Mouse (Mus musculus) heart, adult 11 months (tissue): ENCODE results near the gene Tmem106a.
"Not testable (repeated sequence)": the region's sequence is repeated elsewhere in the genome, so short reads cannot be mapped to it uniquely, and the experiment has no call there.

Experiments
- DNase-seq: peaks from one replicate; pipeline ENCODE4 v3.0.0; 2022

The Tmem106a gene

DNA sequence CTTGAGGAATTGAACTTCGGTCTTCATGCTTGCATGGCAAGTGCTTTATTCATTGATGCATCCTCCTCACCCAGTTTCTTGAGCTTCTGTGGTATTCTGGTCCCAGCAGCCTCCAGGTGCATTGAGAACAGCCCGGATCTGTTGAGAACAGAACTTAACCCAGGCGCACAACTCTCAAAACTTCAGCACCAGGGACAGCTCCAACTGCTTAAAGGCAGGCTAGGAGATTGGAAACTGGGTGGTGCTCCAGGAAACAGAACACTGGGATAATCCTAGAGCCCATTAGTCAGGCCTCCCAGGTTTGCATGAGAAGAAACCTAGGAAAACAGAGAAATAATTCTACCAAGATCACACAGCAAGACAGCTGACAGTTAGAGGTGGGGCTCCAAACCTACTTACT is 20.4 kb downstream of the Tmem106a start:
- no peak for DNase-seq

DNA sequence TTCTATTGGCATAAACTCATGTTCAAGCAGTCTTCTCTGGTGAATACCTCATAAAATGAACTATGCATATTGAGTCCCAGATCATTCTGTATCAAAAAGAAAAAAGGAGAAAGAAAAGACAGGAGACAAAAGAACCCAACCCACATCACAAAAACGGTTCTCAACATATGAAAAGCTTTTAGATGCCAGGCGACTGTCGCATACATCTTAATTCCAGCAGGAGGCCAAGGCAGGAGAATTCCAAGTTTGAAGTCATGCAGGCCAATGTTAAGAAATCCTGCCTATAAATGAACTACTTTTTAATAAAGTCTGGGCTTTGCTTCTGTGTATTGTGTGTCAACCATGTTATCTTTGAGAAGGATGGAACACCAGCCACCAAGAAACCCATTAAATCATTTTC is 22.1 kb downstream of the Tmem106a start:
- DNase-seq: no peak

DNA sequence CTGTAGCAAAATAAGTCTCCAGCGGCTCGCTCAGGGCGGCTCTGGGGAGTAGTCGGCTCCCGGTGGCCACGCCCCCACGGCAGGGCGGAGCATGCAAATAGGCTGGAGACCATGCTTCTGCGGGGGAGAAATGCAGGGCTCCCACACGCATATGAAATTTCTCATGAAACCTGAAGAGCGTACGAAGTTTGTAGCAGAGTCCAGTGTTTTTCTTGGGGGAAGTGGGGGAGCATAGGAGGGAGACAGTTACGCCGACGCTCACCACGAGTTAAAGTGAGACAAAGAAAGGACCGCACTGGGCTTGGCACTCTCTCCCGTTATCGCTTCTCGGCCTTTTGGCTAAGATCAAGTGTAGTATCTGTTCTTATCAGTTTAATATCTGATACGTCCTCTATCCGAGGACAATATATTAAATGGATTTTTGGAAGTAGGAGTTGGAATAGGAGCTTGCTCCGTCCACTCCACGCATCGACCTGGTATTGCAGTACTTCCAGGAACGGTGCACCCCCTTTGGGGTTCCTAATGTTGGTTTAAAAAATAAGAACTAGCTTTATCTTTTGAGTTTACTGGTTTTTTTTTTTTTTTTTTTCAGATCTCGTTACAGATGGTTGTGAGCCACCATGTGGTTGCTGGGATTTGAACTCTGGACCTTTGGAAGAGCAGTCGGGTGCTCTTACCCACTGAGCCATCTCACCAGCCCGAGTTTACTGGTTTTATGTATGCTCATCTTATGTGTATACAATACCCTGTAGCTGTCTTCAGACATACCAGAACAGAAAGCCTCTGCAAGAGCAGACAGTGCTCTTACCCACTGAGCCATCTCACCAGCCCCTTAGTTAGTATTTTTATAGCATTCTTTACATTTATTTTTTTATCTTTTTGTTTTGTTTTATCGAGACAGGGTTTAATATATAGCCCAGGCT is 22.8 kb downstream of the Tmem106a start:
- DNase-seq: peak; percentile 95

DNA sequence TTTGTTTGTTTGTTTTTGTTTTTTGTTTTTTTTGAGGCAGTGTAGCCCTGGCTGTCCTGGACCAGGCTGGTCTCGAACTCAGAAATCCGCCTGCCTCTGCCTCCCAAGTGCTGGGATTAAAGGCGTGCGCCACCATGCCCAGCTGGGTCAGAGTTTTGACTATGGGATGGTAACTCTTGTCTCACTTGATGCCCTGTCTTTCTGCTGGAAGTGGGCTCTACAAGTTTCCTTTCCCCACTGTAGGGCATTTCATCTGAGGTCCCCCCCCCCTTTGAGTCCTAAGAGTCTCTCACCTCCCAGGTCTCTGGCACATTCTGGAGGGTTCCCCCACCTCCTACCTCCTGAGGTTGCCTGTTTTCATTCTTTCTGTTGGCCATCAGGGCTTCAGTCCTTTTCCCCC is 25.1 kb downstream of the Tmem106a start:
- not testable (repeated sequence) for DNase-seq

DNA sequence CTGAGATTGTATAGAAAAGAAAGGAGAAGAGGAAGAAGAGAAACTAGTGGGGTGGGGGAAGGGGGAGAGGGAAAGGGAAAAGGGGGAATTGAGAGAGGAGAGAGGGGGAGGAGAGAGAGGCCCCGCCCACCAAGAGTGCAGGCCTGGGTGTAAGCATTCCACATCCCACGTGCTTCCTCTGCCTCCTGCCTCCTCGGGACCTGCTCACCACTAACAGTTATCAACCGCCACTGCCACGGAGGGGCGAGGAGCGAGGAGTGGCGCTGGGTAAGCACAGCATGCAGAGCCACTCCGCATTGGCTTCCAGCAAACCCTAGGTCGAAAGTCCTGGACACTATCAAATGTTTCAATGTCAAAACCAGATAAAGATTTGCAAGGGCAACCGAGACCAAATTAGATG is 28.4 kb downstream of the Tmem106a start:
- no peak for DNase-seq

DNA sequence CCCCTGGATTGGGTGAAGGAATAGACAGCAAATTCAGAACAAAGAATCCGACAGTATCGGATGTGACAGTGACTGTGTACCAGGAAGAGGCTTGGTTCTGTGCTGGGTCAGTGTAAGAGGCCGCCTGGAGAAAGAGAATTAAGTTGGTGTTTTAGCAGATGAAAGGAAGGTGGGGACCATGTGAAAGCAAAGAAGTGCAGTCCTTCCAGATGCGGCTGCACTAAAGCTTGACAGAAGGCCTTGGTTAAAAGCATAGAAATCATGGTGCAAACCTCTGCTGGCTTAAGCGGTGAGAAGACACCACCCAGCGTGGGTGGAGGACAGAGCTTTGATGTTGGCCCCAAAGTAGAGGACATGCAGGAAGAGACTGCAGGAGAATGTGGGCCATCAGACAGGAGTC is 31.6 kb downstream of the Tmem106a start:
- DNase-seq: no peak

DNA sequence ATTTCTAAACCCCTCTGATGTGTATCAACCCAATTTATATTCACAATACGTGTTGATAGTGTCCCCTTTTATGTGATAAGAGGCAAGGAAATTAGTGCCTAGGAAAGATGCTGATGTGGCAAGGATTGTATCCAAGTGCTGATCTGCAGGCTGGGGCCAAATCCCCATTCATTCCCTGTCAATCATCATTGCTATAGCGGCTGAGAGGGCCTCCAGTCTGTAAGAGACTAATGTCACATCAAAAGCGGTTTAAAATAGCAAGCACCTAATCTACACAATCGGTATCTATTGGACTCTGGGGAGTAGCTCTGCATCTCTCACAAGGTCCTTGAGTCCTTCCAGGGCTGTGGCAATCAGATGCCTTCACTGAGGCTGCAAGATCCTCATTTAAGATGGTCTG is 32.1 kb downstream of the Tmem106a start:
- no peak for DNase-seq

DNA sequence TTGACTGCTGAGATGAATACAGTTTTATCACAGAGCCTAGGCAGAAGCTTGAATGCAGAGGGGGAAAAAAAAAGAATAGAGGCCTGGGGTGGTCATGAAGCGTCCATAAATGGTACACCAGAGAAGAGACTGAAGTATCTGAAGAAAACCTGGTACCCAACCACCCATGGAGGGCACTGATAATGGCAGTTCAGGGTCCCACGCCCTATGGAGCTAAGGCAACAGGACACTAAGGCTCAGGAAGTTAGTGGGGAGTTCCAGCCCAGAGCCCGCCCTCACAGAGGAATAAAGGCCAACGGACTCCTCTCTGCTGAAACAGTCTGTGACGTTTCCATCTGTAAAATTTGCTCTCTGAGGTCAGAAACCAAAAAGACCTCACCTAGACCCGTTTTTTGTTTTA is 33.3 kb downstream of the Tmem106a start:
- DNase-seq: no peak

DNA sequence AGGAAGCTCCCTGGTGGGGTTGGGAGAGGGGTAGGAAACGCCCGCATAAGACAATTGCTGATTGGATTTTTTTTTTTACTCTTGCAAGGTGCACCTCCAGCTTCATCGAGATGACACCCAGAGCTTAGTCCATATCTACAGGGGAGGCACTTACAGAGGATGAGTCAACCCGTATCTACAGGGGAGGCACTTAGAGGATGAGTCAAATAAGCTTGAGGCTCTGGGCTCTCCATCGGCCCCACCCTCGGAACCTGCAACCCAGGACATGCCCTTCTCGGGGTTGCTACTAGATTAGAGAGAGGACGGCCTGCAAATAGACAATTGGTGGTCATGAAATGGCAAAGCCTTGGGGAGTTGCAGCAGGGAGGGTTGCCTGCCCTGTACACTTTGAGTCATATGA is 34.1 kb downstream of the Tmem106a start:
- no peak for DNase-seq

DNA sequence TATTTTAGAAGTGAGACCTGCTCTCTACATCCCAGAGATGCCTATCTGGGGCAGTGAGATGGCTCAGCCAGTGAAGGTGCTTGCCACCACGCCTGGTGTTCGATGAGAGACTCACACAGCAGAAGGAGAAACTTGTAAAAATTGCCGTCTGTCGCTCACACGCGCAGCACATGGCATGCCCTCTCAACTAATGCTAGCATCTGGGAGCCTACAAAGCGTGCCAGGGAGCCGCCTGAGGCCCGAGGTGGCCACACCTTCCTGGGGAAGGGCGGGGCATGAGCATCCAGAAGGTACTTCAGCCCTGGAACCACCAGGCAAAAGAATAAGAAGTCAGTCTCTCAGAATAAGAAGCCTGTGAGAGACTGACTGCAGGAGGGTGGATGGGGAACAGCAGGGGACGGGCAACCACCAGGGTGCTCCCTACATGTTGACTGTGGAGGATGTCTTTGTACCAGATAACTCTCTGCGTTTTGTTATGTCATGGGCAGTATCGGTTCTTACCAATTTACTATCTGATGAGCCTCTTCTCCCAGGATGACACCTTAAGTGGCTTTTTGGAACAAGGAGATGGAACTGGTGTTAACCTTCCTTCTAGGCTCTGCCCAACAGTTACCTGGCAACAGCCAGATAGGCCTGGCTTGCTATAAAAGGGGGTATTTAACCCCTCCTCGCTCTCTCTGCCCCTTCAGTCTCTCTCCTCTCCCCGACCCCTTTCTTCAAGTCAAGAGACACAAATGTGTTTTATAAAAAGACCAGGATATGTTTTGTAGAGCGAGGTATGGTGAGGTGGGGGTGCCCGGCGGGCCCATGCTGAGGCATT is 35.1 kb downstream of the Tmem106a start:
- no peak for DNase-seq

DNA sequence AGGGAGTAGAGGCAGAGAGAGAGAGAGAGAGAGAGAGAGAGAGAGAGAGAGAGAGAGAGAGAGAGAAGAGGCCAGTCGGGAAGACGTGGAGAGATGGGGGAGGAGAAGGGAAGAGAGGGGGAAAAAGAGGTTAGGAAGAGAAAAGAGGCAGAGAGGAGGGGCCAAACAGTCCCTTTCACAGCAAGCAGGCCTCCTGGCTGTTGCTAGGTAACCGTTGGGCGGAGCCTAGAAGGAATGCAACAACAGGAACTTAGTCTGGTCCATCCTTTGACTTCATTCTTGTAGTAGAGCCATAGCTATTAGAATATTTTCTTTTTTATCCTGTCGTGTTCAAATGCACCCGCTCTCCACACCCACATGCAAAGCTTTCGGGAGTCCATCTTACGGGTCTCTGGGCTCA is 35.8 kb downstream of the Tmem106a start:
- DNase-seq: no peak

DNA sequence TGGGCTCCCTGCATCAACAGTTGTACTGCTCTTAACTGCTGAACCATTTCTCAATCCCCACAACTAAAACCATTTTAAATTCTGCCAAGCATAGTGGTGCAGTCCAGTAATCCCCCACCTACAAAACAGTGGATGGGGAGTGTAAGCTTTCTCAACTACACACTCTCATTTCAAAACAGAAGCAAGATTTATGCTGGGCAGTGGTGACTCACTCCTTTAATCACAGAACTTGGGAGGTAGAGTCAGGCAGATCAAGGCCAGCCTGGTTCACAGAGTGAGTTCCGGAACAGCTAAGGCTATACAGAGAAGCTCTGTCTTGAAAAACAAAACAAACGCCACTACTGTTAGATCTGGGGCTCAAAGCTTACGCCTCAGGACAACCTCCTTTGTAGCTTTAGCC is 36.6 kb downstream of the Tmem106a start:
- DNase-seq: no peak

DNA sequence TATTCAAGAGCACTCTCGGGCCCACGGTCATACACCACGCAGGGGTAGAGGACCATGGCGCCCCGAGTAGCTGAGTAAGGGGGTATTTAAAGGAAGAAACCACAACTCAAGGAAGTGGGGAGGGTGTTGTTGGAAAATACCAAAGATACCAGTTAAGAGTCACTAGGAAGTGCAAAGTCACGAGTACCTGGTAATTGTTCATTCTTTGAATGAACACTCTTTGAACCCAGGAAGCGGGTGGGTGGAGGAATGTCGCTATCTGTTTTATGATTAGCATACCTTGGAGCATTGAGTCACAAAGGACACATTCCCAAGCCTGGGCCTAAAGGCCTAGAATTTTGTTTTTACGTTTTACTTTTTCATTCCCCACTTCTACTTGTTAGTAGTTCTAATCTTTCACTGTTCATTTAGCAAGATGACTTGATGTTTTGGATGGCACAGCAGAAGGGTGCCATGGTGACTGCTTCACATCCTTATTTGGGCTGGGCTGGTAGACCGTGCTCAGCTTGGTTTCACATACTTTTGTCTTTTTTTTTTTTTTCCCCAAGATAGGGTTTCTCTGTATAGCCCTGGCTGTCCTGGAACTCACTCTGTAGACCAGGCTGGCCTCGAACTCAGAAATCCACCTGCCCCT is 38.1 kb downstream of the Tmem106a start:
- not testable (repeated sequence) for DNase-seq

DNA sequence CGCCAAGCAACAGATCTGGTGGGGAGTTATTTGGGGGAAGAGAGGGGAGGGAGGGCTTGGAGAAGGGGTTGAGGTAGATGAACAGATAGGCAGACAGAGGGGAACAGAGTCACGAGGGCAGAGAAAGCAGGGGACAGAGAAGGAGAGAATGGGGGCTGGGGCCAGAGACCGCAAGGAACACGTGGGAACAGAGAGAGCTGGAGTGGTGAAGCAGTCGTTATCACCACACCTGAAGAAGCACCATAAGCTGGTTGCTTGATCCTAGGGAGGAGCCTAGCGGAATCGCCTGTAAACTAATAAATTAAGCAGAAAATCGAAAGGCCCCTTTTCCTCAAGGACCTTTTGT is 44.6 kb downstream of the Tmem106a start:
- peak; percentile 96 for DNase-seq

DNA sequence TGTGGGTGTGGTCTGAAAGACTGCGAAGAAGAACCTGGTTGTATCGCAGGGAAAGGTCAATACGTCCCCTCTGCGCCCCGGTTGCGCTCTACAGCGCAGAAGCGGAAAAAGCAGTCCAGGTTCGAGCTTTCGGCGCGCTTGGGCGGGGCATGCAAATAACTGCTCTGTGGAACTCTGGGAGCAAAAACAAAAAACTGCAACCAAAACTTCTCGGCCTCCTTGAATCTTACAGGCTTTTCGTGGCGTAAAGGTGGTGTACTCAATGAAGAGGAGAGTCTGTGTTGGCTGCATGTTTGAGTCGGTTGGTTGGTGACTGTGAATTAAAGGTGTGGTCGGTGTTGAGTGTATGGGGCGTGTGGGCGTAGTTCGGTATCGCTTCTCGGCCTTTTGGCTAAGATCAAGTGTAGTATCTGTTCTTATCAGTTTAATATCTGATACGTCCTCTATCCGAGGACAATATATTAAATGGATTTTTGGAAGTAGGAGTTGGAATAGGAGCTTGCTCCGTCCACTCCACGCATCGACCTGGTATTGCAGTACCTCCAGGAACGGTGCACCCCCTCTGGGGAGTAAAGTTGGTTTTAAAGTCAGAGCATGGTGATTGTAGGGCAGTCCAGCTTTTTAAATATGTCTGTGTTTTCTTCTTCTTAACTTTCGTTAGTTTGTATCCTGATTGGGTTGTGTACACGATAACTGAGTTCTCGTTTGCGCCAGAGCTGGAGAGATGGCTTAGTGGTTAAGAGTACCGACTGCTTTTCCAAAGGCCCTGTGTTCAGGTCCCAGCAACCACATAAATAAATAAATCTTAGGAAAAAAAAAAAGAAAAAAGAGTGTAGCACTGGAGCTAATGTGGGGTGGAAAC is 45.2 kb downstream of the Tmem106a start, which contains the start of gene Rdm1:
Gene Rdm1 (plus strand): TSS at position 201 of the 862 bp plus-strand sequence.
- DNase-seq: peak; percentile 98

DNA sequence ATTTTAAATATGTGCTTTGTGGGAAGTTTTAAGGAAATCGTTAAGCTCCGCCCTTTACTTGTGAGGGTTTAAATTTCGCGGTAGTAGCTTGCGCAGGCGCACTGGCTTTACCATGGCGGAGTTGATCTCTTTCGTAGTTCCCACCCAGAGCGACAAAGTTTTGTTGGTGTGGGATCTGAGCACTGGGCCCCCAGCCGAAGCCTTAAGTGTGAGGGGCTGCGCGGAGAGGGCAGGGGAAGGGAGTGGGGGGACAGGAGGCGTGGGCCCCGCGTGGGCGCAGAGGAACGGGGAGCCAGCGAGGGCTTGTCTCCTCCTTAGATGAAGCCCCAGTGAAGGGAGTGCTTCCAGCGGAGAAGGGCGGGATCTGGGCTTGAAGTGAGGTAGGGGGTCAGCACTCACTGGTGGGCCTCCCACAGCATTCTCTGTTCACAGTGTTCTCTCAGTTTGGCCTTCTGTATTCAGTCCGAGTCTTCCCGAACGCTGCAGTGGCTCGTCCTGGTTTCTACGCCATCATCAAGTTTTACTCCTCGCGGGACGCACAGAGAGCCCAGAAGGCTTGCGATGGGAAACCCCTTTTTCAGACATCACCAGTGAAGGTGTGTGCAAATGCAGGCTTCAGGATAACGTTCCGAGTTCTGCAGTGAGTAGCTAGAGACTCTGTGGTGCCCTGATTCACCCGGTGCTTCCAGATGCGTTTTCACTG is 46.0 kb downstream of the Tmem106a start:
- peak; percentile 98 for DNase-seq

DNA sequence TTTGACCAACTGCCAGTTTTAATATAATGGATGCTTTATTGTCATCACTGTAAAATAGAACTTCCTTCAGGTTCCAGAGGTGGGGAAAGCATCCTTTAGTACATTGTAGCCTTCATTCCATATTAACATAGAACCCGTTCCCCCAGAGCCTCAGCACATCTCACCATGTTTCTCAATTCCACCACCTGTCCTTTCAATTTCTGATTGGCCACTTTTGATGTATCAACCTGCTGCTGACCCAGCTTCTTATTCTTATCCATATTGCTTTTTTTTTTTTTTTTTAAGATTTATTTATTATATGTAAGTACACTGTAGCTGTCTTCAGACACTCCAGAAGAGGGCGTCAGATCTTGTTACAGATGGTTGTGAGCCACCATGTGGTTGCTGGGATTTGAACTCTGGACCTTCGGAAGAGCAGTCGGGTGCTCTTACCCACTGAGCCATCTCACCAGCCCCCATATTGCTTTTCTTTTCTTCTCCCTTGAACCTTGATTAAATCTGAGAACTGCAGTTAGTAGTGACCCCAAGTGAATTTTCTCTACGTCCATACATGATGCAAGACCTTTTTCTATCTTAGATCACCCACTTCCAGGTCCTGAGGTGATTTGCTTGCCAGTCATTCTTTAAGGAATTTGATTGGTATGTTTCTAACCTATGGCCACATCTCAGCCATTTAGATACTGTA is 46.8 kb downstream of the Tmem106a start:
- DNase-seq: not testable (repeated sequence)

DNA sequence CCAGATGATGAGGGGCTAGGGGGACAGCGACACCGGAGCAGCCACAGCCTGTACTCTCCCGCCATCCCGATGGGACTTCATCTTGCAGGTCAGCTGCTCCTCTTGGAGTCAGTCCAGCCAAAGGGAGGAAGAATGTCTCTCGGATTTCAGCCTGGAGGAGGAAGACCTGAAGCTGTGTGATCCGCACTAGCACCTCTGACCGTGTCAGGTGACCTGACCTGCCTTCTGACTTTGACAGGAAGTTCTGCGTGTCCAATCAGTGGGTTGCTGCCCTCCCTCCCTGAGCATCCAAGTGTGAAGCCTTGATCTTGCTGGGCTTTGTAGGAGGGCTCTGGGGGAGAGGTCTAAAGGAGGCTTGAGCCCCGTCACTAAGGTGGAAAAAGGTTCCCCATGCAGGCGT is 53.6 kb downstream of the Tmem106a start:
- no peak for DNase-seq

DNA sequence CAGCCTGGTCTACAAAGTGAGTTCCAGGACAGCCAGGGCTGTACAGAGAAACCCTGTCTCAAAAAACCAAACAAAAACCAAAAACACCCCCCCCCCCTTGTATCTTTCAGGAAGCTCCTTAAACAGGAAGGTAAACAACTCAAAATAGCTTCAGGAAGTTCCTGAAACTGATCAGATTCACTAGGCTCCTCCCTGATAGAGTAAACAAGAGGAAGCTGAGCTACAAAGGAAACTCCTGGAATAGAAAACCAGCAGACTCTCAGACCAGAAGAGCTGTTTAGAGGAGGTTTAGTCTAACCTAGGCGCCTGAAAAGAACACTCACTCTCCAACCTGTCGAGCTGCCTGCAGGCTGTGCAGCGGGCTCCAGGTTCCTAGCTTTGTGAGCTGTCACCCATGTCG is 57.7 kb downstream of the Tmem106a start:
- DNase-seq: no peak

DNA sequence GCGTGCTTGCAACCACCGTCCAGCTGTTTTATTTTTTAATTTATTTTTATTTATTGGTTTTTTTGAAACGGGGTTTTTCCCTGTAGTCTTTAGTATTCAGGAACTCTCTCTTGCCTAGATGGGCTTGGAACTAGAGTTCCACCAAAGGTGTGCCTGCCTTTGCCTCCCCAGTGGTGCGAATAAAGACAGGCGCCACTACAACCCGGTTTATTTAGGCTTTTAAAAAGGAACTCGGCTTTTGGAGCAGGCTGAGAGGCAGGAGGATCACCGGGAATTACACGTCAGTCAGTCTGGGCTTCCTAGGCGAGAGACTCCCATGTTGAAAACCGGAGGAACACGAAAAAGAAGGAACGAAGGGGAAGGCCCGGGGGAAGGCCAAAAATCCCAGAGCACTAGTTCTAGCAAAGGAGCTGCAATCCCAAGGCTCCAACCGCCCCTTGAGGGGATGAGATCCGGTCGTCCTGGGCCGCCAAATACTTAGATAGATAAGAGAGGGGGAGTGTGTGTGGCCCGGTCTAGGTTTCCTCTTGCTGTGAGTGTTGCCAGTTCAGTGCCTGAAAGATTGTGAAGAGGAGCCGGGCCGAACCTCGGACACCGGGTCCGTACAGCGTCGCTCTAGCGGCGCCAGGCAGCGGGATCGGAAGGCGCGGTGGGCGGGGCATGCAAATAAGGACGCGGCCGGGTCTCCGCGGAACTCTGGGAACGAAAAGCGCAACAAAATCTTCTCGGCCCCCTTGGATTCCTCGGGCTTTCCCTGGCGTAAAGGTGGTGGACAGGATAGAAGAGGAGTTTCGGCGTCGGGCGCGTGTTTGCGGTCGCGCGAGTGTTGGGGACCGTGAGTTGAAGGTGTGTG is 59.0 kb downstream of the Tmem106a start:
- DNase-seq: peak; percentile 98
